Mouse (Mus musculus): Measurements from ENCODE around the gene Epb41.

DNA sequence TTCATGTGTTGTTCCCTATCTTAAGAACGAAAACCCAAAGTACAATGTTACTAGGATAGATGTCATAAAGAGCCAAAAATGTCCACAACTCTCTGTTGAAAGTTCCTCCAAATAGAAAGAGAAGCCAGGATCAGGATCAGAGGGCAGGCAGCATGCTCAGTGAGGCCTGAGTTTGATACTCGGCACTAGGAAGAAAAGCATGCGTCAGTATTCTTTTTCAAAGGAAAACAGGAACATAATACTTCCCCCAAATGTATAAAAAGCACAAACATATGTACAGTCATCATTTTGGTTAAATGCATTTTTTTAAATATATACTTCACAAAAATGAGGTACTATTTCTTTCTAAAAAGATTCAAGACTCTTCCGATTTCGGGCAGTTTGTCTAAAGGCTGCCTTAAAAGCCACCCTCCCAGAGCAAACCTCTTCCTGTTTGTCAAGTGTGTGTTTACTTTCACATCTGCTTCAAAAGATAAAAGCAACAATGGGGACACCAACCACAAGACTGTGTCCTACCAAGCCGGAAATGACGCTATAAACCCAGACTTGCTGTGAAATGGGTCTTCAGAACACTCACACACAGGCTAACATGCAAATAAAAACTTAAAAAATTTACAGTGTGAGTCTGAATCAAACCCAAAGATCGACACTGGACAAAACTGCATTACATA, 35.0 kb downstream of the Epb41 start:
- TF ChIP-seq CTCF (IDR thresholded peaks at IDR 0.05) (no peak), EP300 (IDR thresholded peaks at IDR 0.05; ENCODE audit: insufficient read depth, low read depth, low read length) (no peak)

All from heart, adult 2 months (tissue).